11 mouse cellular contexts compared by ENCODE assay signal in genomic region chr1:65048781-65049180, GRCm38 (mm10). TPM values are rescaled to one million over a fixed set of nuclear protein-coding genes. Genes with fewer than 3 reads are reported as not detected.
DNase-seq lines count a peak whose midpoint lies in the region; ATAC-seq lines count a peak whose summit lies in the region.
"Had no signal": no experiment of that assay in that cellular context is flagged by ENCODE, and none has a peak within 500 bp of the region (broad histone marks: within the 10 kb centered on the region; RNA-seq: fewer than 3 reads in every experiment).

No protein-coding gene starts in this region.

- H3K27me3 ChIP-seq in embryonic facial prominence, embryonic 13.5 days, result no peaks in the 10 kb centered on the region
- peaks cover 8% of the 10 kb centered on the region; the same call in 1 of the 2 replicates for H3K27me3 ChIP-seq in forebrain, embryonic 10.5 days (ENCODE audit: poor library complexity, severe bottlenecking)

- WGBS in embryonic facial prominence, embryonic 13.5 days, result 55% methylated on average over 12 of the region's 12 CpGs
- WGBS in forebrain, embryonic 10.5 days, result 60% methylated on average over 12 of the region's 12 CpGs

- no peak overlapping the region for H3K27ac ChIP-seq in embryonic facial prominence, embryonic 13.5 days
- no peak overlapping the region; the same call in 1 of the 2 replicates for H3K27ac ChIP-seq in forebrain, embryonic 10.5 days

- H3K9me3 ChIP-seq in embryonic facial prominence, embryonic 13.5 days, result no peaks in the 10 kb centered on the region
- H3K9me3 ChIP-seq in forebrain, embryonic 10.5 days, result no peaks in the 10 kb centered on the region

- DNase-seq in embryo, embryonic 11.5 days (ENCODE audit: low read depth, low spot score), result peak; percentile 7
- DNase-seq in embryo, embryonic 9.5 days (ENCODE audit: extremely low spot score), result no peak
- DNase-seq in ES-CJ7 (ENCODE audit: low read depth, low spot score), result peak; percentile 62
- DNase-seq in layer of hippocampus, adult 18-20 months (ENCODE audit: low spot score in 2 of 2), result peak; percentile 27 to 58
- no peak for DNase-seq in thymus, postnatal 10 days (ENCODE audit: low spot score in 2 of 2)
- DNase-seq in heart, adult 8-10 months (ENCODE audit: low spot score), result no peak
- no peak for DNase-seq in forebrain, embryonic 10.5 days (ENCODE audit: extremely low spot score, low spot score)

- no peak overlapping the region for H3K4me2 ChIP-seq in embryonic facial prominence, embryonic 13.5 days

- H3K9ac ChIP-seq in embryonic facial prominence, embryonic 13.5 days, result no peak overlapping the region

- no peaks in the 10 kb centered on the region for H3K4me1 ChIP-seq in embryonic facial prominence, embryonic 13.5 days
- peaks cover 31% of the 10 kb centered on the region for H3K4me1 ChIP-seq in forebrain, embryonic 10.5 days

- no peaks in the 10 kb centered on the region for H3K36me3 ChIP-seq in embryonic facial prominence, embryonic 13.5 days
- H3K36me3 ChIP-seq in forebrain, embryonic 10.5 days (replicated peaks), result no peaks in the 10 kb centered on the region

- no peak overlapping the region for H3K4me3 ChIP-seq in embryonic facial prominence, embryonic 13.5 days
- no peak overlapping the region for H3K4me3 ChIP-seq in forebrain, embryonic 10.5 days

- 0 out of 2 replicates have a peak, but pooled peaks have one; percentile 48 for ATAC-seq in embryonic facial prominence, embryonic 13.5 days (ENCODE audit: insufficient number of reproducible peaks, insufficient read depth, low FRiP score, low TSS enrichment, low read depth)

RNA-seq across cellular contexts. Expression of gene Cryge, which starts 2.2 kb away (rescaled TPM):
- polyA plus RNA-seq in embryonic facial prominence, embryonic 13.5 days (2015; fragmentation: Nextera tagmentation; extraction: Ambion mirVana), result not detected in 2 replicates
- total RNA-seq in layer of hippocampus, adult 18-20 months (2021), result not detected
- not detected for total RNA-seq in heart, adult 8-10 months (2022)
- polyA plus RNA-seq in forebrain, embryonic 10.5 days (2016; fragmentation: Nextera tagmentation; extraction: Ambion mirVana), result 2.0 and 2.9 TPM in 2 replicates
- total RNA-seq: left cerebral cortex, adult 8-10 months had no signal
- polyA plus RNA-seq: cortical plate, adult 2 months; neural tube, embryonic 11.5 days had no signal

RNA-seq across cellular contexts. Expression of gene Crygd, which starts 14.5 kb away (rescaled TPM):
- not detected in 2 replicates for polyA plus RNA-seq in embryonic facial prominence, embryonic 13.5 days (2015; fragmentation: Nextera tagmentation; extraction: Ambion mirVana)
- not detected for total RNA-seq in layer of hippocampus, adult 18-20 months (2021)
- not detected for total RNA-seq in heart, adult 8-10 months (2022)
- not detected in 2 replicates for polyA plus RNA-seq in forebrain, embryonic 10.5 days (2016; fragmentation: Nextera tagmentation; extraction: Ambion mirVana)
- total RNA-seq: left cerebral cortex, adult 8-10 months had no signal
- polyA plus RNA-seq: cortical plate, adult 2 months; neural tube, embryonic 11.5 days had no signal

RNA-seq across cellular contexts. Expression of gene Akr1cl, which starts 16.2 kb away (rescaled TPM):
- polyA plus RNA-seq in embryonic facial prominence, embryonic 13.5 days (2015; fragmentation: Nextera tagmentation; extraction: Ambion mirVana), result 0.29 TPM in 1 of 2 replicates, not detected in the other
- total RNA-seq in layer of hippocampus, adult 18-20 months (2021), result not detected
- under 1 TPM in 1 of 4 experiments, not detected in 3; 0.37 TPM for total RNA-seq in heart, adult 8-10 months (2022)
- 0.22 and 0.37 TPM in 2 replicates for polyA plus RNA-seq in forebrain, embryonic 10.5 days (2016; fragmentation: Nextera tagmentation; extraction: Ambion mirVana)
- polyA plus RNA-seq: cortical plate, adult 2 months; neural tube, embryonic 11.5 days had no signal

RNA-seq across cellular contexts. Expression of gene Crygc, which starts 24.7 kb away (rescaled TPM):
- not detected in 2 replicates for polyA plus RNA-seq in embryonic facial prominence, embryonic 13.5 days (2015; fragmentation: Nextera tagmentation; extraction: Ambion mirVana)
- total RNA-seq in layer of hippocampus, adult 18-20 months (2021), result not detected
- total RNA-seq in heart, adult 8-10 months (2022), result not detected
- 0.37 and 0.64 TPM in 2 replicates for polyA plus RNA-seq in forebrain, embryonic 10.5 days (2016; fragmentation: Nextera tagmentation; extraction: Ambion mirVana)
- total RNA-seq: left cerebral cortex, adult 8-10 months had no signal
- polyA plus RNA-seq: cortical plate, adult 2 months; neural tube, embryonic 11.5 days had no signal

RNA-seq across cellular contexts. Expression of gene Crygb, which starts 33.3 kb away (rescaled TPM):
- 0.76 and 0.94 TPM in 2 replicates for polyA plus RNA-seq in embryonic facial prominence, embryonic 13.5 days (2015; fragmentation: Nextera tagmentation; extraction: Ambion mirVana)
- not detected for total RNA-seq in layer of hippocampus, adult 18-20 months (2021)
- not detected for total RNA-seq in heart, adult 8-10 months (2022)
- polyA plus RNA-seq in forebrain, embryonic 10.5 days (2016; fragmentation: Nextera tagmentation; extraction: Ambion mirVana), result not detected in 2 replicates
- total RNA-seq: left cerebral cortex, adult 8-10 months had no signal
- polyA plus RNA-seq: cortical plate, adult 2 months; neural tube, embryonic 11.5 days had no signal

Comparison
In these comparisons a context has a peak if more than half of its experiments do, and no peak if none do; other contexts are left out.
1. DNase-seq: peak in embryo, embryonic 11.5 days (single experiment), ES-CJ7 (single experiment) and layer of hippocampus, adult 18-20 months (2 of 2); none in embryo, embryonic 9.5 days (single experiment), thymus, postnatal 10 days (0 of 2), heart, adult 8-10 months (single experiment) and forebrain, embryonic 10.5 days (single experiment).